Mouse (Mus musculus) urinary bladder, postnatal 14 days (tissue): ENCODE data around the gene Naa60.
A peak's percentile ranks its signal among the peaks of the same experiment; 100 is the strongest.
"Not testable (repeated sequence)": the region's sequence is repeated elsewhere in the genome, so short reads cannot be mapped to it uniquely, and the experiment has no call there.

Experiments
- DNase-seq: peaks from one replicate; pipeline ENCODE4 v3.0.0; 2021; ENCODE audit warnings: low spot score

The Naa60 gene

DNA sequence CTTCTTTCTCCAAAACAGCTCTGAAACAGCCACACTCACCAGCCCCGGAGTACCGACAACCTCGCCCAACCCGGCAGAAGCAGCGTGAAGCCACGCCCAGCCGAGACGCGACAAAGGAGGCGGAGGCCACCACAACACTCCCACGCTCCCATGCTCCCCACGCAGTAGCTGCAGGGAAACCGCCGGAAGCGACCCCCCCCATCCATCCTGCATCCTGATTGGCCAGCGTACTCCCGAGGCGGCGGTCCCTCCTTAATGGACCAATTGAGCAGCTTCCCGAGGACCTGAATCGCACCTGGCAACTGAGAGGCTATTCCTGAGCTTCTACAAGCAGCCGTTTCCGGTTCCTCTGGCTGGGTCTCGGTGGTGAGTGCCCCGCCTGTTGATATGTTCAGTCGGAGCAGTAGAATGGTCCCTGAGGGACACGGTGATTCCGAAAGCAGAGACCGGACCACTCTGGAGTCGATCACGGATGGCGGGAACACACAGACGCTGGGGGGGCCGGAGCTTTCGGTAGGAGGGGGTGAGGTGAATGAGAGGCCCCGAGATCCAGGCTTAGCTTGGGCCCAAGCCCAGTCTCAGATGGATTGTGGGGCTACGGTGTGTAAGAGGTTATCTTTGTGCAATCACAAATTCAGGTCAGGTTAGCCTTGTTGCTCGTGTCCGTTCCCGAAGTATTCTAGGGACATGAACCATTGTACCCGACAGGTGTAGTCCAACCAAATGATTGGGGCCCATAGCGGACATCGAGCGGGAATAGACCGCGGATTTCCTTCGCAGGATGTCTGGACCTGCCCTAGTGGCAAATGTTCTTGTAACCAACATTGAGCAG is at the start of gene Naa60:
Gene Naa60 (plus strand): TSS at position 160 of the 832 bp plus-strand sequence.
- DNase-seq: peak; percentile 93

DNA sequence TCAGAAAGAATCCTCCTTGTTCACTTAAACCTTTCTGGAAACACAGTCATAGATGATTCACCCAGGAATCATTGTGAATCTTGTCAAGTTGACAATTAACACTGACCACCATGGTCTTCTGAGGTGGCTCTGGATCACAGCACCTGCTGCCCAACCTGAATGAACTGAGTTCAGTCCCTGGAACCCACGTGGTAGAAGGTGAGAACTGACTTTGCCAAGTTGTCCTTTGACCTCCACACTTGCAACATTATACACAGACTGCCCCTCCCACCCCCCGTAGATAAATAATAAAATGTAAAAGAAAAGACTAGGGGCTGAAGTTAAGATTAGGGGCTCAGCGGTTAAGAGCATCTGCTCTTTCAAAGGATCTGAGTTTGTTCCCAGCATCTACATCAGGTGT is 44.2 kb upstream of the Naa60 start:
- DNase-seq: no peak

DNA sequence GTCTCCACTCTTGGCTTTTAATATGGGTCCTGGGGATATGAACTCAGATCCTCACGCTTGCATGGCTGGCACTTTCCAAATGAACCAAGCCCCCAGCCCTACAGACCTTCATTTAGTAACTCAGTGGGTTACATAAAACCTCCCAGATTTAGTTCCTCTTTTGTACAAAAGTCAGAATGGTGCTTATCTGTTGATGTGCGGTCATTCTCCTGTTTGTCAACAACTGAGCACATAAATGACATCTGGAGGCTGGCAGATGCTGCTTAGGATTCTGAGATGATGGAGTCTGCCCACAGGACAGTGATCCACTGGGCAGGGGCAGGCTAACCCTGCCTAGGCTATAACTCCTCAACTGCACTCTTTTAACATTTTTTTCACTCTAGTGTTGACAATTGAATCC is 42.4 kb upstream of the Naa60 start:
- DNase-seq: no peak

DNA sequence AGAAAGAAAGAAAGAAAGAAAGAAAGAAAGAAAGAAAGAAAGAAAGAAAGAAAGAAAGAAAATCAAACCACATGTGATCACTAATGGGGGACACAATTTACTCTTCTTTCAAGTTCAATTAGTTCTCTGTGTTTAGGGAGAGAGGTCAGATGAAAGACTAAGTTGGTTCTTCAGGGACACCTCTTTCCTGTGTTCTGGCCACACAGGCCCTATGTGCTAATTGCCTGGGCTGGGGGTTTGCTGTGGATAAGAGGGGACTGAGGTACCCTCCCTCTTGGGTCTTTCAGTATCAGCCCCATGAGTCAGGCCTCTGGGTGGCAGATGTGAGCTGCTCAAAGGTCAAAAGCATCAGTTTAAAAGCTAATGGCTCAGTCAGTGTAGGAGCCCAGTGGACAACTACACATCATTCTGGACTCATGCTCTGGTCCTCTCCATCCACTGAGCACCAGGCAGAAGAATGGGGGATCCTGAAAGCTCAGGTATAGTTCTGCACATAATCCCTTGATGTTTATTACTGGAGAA is 41.5 kb upstream of the Naa60 start, which contains the start of gene Olfr15:
Gene Olfr15 (plus strand): TSS at position 291 of the 522 bp plus-strand sequence.
- DNase-seq: no peak

DNA sequence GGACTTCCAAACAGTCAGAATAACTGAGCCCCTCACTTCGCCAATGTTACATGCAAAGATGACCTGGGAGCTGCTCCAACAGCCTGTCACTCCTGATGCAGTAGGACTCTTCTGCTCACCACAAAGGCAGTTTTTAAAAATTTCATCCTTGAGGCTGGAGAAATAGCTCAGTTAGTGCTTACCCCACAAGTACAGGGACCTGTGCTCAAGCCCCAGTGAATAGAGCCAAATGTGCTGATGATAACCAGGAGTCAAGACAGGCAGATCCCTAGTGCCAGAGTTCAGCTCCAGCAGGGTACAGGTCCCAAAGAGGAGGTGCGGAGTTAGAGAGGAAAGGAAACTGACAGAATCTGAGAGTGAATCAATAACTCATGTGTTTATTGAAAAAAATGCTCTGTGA is 36.7 kb upstream of the Naa60 start:
- no peak for DNase-seq

DNA sequence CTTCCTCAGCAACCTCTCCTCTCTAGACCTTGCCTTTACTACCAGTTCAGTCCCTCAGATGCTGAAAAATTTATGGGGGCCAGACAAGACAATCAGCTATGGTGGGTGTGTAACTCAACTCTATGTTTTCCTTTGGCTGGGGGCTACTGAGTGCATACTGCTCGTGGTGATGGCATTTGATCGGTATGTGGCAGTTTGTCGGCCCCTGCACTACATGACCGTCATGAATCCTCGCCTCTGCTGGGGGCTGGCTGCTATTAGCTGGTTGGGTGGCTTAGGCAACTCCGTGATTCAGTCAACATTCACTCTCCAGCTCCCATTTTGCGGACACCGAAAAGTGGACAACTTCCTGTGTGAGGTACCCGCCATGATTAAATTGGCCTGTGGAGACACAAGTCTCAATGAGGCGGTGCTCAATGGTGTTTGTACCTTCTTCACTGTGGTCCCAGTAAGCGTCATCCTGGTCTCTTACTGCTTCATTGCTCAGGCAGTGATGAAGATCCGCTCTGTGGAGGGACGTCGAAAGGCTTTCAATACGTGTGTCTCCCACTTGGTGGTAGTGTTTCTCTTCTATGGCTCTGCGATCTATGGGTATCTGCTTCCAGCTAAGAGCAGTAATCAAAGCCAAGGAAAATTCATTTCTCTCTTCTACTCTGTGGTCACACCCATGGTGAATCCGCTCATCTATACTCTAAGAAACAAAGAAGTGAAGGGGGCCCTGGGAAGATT is 32.9 kb upstream of the Naa60 start:
- no peak for DNase-seq

DNA sequence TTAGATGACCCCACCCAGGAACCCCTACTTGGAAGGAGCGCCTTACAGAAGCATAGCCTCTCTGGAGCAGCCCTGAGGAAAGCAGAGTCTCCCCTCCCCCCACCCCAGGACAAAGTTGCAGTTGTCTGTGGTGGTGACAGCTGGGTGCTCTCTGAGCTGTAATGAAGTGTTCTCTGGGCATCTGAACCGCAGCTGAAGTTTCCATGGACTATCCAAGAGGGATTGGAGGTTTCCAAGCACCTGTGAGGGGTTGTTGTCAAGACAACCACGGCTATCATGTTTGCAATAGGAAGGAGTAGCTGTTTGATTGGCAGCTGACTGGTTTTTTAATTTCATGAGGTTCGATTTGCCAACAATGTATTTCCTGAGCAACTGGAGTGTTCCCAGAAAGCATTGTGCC is 29.2 kb upstream of the Naa60 start:
- DNase-seq: no peak

DNA sequence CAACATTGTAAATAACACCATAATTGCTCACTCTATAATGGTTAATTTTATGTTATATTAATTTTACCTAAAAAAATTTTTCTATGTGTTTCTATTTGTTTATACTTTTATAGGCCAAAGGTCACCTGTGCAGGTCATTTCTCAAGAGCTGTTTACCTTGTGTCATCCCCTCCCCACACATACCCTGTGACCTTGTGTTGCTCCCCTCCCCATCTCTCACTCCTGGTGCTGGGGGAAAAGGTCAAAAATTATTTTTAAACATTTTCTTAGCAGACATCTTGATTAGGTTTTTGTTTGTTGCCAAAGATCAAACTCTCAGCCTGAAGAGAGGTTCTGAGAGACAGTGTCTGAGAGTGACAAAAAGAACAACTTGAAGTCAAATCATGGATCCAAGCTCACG is 28.4 kb upstream of the Naa60 start:
- no peak for DNase-seq

DNA sequence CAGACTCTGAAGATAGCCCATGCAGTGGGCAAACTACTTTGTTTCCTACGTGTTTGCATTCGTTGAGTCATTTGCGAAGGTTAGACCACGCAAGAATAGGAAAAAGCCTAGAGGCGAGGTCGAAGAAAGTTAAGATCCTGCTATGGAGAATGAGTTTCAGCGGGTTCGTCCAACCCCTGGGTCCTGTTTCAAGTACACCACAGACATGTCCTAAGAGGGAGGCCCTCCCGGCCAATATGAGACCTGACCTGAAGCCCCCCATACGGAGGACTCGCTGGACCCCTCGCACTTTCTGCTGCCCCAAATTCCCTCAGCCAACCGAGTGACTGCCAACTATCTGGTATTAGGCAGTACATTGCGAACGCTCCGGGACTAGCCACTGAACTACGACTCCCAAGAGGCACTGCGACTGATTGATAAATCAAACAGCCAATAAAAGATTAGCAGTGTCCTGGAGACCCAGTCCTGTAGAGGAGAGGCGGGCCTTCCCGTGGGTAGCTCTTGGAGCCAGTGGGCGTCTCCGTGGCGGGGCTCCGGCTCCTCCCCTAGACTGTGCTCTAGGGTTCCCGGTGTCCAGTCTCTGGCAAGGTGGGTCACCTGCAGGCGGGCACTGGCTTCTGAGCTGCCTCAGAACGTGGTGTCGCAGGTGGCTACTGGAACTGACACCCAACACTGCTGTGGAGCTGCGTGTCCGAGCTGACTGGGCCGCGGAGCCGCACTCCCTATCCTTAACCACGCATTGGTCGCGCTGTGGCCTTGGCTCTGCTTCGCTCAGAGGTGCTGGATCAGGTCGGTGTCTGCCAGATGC is 25.3 kb upstream of the Naa60 start, which contains the start of gene Zfp174:
Gene Zfp174 (plus strand): TSS at position 558 of the 808 bp plus-strand sequence.
- peak; percentile 94 for DNase-seq

DNA sequence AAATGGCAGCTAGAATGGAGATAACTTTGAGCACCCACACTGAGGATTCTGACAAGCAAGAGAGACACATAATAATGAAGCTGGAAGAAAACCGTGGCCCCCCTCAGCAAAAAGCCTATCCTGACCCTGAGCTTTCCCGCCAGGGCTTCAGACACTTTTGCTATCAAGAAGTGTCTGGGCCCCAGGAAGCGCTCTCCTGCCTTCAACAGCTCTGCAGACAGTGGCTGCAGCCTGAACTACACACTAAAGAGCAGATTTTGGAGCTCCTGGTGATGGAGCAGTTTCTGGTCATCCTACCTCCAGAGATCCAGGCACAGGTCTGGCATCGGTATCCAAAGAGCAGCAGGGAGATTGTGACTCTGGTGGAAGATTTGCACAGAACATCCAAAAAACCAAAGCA is 24.3 kb upstream of the Naa60 start:
- no peak for DNase-seq

DNA sequence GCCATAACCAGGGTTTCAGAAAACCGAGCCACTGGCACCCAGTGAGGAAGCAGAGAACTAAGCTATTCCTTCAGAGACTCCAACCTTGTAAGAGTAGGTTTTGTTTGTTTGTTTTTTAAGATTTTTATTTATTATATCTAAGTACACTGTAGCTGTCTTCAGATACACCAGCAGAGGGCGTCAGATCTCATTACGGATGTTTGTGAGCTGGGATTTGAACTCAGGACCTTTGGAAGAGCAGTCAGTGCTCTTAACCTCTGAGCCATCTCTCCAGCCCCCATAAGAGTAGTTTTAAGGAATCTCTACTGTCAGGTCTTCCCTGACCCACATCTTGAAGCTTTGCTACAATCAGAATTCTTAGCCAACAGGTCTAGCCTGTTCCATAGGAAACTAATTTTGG is 23.8 kb upstream of the Naa60 start:
- no peak for DNase-seq

DNA sequence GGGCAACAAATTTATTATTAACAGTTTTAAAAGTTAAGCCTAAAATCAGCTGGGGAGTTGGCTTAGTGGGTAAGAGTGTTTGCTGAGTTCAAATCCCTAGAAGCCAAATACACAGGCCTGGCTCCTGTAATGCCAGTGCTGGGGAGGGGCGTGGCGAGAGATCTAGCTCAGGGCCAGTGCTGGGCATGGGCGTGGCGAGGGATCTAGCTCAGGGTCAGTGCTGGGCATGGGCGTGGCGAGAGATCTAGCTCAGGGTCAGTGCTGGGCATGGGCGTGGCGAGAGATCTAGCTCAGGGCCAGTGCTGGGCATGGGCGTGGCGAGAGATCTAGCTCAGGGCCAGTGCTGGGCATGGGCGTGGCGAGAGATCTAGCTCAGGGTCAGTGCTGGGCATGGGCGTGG is 20.9 kb upstream of the Naa60 start:
- not testable (repeated sequence) for DNase-seq

DNA sequence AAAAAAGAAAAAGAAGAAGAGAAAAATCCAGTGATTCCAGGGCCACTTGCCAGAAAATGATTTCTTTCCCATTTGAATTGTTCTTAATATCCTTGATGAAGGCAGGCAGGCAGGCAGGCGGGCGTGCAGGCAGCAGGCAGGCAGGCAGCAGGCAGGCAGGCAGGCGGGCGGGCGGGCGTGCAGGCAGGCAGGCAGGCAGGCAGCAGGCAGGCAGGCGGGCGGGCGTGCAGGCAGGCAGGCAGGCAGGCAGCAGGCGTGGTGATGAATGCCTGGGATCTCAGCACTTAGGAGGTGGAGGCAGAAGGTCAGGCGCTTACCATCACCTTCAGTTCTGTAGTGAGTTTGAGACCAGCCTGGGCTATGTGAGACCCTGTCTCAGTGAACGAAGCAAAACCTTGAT is 19.6 kb upstream of the Naa60 start:
- no peak for DNase-seq

DNA sequence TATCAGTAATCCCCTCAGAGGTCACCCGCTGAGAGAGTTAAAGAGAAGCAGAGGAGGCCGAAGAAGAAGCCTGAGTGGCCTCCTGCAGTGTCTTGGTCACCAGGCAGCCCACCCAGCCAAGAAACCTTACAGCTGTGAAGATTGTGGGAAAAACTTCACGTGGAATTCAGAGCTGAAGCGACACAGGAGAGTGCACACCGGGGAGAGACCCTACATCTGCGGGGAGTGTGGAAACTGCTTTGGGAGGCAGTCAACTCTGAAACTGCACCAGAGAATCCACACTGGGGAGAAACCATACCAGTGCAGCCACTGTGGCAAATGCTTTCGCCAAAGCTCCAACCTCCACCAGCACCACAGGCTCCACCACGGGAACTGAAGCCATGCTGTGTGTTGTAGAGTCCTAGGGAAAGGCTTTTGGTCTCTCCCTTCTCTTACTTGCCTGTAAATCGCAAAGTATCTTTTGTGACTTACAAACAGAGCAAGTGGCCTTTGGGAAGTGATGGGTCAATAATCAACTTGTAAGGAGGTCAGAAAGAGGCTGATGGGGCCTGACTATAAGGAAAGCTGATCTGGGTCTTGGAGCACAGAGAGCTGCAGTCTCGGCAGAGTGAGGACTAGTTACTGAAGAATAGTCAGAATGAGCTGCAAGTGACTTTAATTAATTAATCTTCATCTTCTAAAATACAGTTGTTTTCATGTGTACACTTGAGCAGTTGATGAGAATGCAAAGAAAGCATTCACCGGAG is 17.6 kb upstream of the Naa60 start:
- DNase-seq: no peak

DNA sequence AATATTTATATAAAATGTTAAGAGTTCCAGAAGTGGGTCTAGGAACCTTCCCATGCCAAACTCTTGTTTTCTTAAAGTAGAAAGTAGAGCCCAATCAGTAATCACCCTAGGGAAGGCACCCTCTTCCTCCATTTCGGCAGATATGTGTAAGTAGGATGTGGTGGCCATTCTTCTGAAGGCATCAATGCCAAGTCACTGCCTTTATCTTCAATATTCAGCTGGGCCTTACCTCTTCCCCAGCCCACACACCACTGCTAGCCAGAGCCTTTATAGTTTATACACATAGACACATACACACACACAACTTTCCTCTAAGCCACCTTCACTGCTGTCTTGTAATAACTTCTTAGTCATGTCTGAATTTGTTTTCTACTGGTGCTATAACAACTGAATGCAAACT is 16.4 kb upstream of the Naa60 start:
- DNase-seq: no peak

DNA sequence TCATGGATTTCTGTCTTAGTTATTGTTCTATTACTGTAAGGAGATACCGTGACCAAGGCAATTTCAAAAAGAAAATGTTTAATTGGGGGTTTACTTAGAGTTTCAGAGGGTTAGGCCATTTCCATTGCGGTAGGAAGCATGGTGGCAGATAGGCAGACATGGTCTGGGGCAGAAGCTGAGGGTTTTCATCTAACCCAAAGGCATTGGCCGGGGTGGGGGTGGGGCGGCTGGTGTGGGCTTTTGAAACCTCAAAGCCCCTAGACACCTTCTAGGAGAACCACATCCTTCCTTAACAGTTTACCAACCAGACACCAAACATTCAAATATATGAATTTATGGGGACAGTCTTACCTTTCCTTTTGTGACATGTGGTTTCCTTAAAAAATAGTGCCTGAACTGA is 12.9 kb upstream of the Naa60 start:
- no peak for DNase-seq

DNA sequence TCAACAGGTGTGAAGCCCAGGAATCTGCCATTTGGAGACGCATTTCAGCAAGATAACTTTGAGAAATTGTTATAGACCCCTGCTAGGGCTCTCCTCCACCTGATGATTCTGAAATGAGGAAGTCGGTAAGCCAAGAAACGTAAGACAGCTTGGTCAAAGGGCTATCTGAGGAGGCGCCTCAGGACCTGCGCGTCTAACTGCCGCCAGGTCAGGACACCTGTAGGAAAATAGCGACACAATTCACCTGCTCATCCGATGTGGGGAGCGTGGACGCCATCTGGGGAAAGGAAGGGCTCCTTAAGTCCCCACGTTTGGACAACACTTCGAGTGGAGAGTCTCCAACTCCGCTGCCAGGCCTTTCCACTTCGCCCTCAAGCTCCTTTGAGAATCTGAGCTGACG is 360 bp upstream of the Naa60 start:
- DNase-seq: no peak

DNA sequence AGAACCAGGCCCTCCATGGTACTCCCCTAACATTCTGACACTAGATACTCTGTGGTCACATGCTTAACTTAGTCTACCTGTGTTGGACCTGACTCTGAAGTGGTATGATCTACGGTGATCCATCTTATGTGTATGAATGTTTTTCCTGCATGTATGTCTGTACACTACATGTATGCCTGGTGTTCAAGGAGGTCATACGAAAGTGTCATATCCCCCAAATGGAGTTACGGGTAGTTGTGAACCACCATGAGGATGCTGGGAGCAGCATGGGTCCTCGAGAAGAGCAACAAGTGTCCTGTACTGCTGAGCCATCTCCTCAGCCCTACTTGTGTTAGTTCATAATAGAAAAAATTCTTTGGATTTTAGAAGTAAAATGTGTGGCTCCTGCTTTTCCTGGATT is 4.2 kb downstream of the Naa60 start:
- no peak for DNase-seq

DNA sequence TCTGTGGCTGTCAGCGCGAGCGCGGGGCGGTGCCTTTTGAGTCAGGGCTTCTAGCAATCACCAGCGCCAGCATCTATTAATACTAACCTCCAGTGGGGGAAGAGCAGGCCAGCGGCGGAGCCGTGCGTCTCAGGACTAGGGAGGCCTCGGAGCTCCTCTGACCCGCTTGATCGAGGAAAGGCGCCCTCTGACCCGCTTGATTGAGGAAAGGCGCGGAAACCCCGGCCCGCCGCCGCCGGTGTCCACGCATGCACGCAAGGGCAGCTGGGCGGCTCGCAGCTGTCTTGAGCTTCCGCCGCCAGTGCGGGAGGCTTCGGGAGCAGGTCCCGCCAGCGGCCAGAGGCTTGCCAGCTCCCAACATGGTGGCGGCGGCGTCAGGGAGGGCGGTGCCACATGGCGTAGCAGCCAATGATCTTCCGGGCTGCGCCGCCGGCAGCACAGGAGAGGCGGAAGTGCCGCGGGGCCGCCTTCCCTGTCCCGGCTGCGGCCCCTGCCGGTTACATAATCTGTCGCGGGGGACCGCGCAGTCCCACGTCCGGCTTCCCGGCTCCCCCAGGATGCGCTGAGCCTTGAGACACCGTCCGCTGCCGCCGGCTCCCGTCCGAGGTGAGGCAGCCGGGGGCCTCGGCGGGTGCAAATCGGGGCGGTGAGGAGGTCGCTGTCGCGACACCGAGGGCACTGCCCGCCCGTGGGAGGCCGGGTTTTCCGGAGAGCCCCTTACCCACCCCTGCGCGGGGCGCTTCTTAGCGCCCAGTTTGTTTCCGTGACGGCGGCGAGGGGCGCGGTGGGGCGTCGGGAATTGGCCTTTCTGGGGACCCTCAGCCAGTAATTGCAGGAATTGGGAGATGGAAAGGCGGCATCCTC is 12.3 kb downstream of the Naa60 start, which contains the start of the genes Zfp597 and Gm20695:
Gene Zfp597 (minus strand): TSS at position 361 of the 864 bp plus-strand sequence.
Gene Gm20695 (plus strand): TSS at position 448 of the 864 bp plus-strand sequence.
- DNase-seq: peak; percentile 95

DNA sequence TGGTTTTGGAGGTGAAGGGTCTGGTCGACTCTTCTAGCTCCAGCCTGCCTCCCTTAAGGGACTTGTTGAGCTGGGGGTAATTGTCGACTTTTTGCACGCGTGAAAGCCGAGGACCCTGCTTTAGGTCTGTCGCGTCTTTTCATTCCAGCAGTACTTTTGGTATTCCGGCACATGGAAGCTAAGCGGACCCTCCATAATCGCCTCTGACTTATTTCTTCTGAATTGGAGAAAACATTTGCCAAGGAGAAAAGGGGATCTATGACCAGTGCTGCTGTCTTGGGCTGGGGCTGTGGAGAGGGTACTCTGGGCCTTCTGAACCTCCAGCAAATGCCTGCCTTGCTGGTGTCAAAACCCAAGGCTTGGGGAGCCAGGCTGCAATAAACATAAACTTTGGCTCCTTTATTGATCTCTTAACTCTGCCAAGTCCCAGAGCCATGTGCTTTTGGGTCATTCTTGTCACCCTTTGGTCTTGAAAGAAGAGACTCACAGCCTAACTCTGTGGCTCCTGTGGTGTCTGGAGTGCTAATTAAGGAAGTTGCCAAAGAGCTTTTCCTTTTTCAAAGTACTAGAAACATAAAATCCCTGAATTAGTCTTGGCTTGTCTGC is 13.0 kb downstream of the Naa60 start:
- no peak for DNase-seq
